Mouse (Mus musculus): Measurements from ENCODE around the gene Rpusd1.

Gene Rpusd1

DNA sequence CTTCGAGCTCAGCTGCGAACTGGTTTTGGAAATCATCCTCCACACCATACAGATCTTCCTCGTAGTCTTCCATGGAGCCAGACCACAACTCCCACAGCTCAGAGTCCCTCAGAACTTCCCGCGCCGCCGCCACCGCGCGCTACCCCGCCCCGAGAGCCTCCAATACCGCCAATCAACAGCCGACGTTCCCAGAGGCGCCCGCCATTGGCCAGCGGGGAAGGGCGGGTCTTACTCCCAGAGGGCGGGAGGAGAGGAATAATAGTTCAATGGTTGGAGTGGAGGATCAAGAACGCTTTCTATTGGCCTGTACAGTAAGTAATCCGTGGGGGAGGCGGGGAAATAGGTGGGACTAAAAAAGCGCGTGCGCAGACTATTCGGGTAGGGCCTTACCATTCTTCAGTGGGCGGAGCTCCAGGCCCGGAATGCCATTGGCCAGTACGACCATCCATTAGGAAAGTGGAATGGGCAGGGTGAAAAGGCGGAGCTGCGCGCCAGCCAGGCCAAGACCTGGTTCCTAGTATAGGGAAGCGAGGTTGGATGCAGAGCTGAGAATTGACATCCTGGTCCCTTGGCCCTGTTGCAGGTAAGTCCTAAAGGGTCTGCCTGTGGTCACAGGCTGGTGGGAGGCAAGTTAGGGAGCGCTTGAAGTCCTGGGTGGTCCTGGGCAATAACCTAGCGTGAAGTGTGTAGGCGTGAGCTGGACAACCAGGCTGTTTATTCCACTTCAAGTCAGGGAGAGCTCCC is at the start of gene Rpusd1, which contains the start of gene Chtf18:
TSS of gene Rpusd1 (plus strand) at position 406 of the 744 bp plus-strand sequence.
TSS of gene Chtf18 (minus strand) at position 155 of the 744 bp plus-strand sequence.
- peak; percentile 98 for DNase-seq (ENCODE audit: low spot score)

DNA sequence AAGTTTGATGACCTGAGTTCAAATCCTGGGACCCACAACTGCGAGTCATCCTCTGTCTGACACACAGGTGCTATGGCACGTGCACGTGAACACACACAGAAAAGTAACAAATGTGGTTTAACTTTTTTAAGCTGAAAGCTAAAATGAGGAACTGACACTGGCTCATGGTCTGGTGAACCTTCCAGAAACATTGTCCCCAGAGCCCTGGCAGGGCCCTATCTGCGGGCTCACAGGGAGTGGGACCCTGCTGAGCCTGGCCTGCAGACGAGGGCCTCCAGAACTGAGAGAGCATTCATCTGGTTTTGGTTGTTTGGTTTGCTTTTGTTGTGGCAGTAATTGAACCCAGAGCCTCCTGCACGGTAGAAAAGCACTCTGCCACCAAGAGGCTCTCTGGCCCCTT is 49.5 kb upstream of the Rpusd1 start:
- no peak for DNase-seq (ENCODE audit: low spot score)

DNA sequence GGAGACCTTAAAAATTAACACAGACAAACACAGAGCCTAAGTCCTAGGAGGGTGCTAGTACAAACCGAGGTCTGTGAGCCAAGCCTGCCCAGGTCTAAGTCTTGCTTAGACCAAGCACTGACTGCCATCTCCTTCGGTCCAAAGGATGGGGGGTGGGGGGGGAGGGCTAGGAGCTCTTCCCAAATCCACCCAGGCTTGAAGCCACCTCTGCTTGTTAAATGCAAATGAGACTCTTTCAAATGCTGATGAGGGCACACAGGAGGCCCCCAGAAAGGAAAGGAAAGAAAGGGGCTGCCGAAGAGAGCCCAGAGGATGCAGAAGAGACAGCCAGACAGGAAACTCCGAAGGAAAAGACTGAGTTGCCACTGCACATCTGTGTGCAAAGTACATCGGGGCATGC is 47.7 kb upstream of the Rpusd1 start:
- DNase-seq (ENCODE audit: low spot score) = no peak

DNA sequence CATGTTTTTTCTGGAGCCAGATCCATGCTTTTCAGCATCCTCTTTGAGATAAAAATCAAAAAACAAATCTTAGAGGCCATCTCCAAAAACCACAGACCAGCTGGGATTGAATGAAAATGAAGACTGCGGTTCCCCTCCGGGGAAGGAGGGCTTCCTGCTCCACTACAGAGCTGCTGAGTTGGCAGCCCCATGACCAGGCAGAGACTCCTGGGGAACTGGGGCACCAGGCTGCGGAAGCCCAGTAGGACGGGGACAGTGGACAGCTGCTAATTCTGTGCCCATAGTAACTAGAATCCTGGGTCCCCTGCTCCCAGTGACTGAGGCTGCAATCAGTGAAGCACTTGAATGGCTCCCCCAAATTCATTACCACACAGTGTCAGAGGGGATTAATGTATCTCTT is 45.8 kb upstream of the Rpusd1 start:
- DNase-seq (ENCODE audit: low spot score) = no peak

DNA sequence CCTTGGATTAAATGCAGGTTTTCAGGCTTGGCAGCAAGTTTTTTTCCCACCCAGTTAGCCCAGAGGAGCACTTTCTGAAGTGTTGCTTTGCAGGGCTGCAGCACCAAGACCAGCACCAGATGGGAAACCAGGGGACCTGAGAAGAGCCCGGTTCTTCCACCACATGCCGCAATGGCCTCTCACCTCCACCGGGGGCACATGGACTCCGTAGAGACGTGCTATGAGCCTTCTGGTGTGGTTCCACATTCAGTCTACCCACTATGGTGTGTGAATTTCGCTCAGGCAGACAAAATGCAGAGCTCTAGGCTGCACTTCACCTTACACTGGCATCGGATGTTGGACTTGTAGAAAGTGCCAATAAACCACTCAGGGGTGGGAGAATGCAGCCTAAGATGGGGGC is 41.1 kb upstream of the Rpusd1 start:
- no peak for DNase-seq (ENCODE audit: low spot score)

DNA sequence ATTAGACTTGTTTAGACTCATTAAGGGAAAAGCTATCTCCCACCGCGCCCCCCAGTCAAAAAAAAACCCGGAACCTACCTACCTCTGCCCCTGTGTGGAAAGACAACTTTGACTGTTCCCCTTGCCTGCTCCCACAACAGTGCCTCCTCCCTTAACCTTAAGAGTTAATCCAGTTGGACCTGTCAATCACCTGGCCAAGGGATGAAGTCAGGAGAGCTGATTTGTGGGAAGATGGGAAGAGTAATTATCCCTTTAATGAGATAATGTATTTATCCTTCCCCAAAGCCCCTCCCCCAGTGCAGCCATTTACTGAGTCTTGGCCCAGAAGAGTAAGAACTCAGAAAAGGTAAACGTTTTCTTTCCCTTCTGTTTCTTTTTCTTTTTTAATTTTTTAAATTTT is 38.5 kb upstream of the Rpusd1 start:
- DNase-seq (ENCODE audit: low spot score) = no peak

DNA sequence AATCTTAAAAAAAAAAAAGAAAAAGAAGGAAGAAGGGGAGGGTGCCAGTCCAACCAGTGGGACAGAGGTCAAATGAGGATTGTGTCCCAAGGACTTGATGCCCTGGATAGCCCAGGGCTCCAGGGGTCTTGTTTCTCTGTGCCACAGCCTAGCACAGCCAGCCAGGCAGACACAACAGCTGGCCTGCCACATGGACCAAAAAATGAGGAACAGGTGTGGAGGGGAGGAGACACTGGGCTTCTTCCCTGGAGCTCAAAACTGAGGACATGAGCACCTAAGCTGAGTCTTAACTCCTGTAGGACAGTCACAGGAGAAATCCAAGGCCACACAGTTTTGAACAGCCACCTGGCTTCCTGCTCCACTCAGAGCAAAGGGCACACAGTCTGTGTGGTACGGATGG is 31.2 kb upstream of the Rpusd1 start:
- DNase-seq (ENCODE audit: low spot score) = no peak

DNA sequence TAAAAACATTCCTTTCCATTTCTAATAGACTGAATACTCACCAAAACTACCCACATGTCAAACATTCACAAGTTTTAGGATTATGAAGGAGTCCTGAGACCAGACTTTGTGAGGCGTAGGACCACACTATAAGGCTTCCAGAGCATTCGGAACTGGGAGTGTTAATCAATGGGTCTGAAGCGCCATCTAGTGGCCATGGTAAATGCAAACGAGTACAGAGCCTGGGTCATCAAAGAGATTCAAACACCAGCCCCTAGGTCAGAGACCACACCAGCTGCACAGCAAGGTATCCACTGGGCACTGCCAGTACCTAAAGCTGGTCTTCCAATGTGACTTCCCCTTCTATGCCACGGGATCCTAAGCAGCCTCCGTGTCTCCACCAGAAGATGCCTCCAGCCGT is 29.0 kb upstream of the Rpusd1 start:
- DNase-seq (ENCODE audit: low spot score) = peak; percentile 36

DNA sequence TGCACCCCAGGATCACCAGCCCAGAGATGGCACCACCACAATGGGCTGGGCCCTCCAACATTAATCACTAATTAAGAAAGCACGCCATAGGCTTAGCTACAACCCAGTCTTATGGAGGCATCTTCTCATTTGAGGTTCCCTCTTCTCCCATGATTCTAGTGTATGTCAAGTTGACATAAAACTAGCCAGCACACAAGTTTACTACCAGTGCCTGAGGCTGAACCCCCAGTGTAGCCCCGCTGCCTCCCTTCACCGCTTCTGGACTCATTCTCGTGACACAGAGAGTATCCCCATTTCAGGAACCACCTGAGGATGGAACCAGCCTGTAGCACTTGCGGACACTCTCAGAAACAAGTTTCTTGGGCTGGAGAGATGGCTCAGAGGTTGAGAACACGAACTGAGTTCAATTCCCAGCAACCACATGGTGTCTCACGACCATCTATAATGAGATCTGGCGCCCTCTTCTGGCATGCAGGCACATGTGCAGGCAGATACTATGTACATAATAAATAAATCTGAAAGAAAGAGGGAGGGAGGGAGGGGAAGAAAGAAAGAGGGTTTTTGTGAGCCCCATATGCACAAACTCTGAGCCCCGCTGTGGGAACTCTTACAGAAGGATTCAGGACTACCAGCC is 26.5 kb upstream of the Rpusd1 start:
- no peak for DNase-seq (ENCODE audit: low spot score)

DNA sequence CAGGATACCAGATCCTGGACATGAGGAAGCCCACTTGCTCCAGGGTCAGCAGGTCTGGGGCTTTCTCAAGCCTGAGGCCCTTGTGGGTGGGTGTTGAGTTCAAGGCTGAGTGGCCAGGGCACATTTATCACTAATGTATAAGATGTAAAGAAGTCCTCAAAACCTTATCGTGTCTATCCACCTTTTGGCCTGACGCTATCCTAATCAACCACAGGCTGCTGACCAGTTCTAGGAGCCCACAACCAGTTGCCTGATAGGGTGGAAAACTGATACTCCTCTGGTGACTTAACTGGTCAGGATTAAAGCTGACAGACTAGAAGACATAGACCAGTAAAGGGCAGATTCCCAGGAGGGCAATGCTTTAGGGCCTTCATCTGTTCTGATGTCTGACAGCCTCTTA is 17.5 kb upstream of the Rpusd1 start:
- DNase-seq (ENCODE audit: low spot score) = no peak

DNA sequence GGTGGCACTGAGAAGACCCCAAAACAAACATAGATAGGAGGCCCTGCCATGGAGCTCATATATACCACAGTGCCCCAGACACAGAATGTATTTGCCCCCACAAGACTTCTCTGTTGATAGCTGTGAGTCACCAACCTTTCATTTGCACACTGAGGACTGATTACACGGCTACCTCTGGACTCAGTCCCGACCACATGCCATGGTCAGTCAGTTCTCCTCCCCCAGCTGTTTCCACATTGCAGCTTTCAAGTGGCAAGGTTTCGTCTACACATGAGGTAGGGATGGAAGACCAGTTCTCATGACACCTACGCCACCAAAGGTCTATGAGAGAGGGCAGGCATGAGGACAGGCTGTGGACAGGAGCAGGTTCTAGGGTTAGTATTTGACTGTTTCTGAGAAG is 16.3 kb upstream of the Rpusd1 start:
- no peak for DNase-seq (ENCODE audit: low spot score)

DNA sequence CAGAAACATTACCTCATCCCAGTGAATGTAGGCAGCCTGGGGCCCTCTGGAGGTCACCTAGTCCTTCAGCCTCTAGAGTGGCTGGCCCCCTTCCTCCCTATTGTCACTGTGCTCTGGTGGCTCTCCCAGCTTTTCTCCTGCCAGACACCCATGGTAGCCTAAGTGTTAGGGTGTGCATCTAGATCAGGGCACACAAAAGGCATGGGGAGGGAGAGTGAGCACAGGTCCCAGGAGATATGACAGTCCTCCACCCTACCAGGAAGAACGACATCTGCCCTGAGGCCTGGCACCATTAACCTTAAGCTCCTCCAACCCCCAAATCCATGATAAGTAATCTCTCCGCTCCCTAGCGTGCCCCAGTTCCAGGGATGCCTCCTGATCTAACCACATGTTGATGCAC is 11.8 kb upstream of the Rpusd1 start:
- DNase-seq (ENCODE audit: low spot score) = no peak

DNA sequence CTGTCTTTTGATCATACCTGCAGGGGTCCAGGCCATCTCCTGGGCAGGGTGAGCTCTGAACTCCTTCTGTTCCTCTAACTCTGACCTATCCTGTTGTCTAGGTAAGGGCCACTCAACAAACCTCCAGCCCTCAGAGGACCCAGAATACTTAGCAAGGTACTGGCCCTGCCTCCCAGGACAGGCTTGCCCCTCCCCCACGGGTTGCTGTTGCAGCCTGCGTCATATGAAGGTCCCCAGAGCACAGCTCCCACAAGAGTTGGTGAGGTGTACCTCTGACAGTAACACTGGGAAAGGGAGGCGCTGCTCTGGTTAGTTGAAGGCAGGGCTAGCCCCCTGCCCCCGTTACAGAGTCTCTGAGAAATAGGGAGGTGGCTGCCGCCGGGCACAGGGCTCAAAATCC is 11.3 kb upstream of the Rpusd1 start:
- DNase-seq (ENCODE audit: low spot score) = no peak

DNA sequence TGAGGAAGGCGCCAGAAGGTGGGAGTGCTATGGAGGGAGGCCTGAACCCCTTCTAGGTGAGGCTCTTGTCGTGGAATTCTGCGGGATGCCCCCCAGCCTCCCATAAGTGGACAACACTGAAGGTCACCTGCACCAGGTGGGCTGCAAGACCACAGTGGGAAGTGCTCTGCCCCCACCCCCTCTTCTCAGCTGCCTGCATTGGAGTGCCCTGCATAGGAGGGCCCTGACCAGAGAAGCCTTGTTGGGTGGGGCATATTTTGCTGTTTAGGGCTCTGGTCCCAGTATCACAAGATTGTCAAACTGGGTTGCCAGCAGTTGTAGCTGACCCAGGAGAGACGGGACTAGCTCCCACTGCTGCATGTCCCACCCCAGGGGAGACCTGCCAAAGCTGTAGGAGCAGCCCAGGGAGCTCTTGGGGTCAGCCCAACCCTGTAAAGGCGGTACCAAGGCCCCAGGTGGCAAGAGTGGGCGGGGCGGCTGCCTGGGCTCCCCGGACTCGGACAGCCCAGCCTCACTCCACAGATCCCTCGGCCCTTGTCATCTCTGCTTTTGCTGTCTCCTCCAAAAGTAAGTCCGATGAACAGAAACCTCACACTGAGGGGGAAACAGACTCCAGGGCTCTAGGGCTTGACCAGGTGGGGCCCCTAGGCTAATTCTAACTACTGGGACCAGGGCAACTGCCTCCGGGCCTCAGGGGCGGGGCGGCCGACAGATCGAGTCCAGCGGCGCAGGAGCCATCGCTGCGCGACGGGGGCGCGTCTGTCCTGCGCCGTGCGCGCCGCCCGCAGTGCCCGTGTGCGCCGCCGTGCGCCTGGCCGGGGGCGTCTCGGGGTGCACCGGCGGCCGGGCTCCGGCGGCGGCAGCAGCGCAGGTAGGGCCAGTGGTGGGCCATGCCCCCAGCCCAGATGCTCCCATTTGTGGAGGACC is 10.5 kb upstream of the Rpusd1 start, which contains the start of gene Gng13:
TSS of gene Gng13 (plus strand) at position 461 of the 927 bp plus-strand sequence.
- no peak for DNase-seq (ENCODE audit: low spot score)

DNA sequence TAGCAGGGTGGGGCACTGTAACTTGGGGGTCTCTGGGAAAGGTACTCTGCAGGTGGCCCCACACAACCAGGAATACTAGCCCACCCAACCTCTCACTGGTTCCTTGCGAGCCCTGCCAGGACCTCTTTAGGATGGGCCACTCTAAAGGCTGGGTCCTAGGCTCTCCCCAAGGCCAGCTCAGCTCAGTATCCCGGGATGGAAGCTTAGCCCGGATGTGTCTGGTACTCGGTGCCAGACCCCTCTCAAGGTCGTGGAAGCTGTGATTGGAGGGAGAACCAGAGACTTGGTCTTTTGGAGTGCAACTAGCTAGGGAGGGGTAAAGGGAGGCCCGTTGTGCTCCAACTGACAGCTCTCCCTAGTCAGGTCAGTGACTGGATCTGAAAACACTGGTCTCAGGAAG is 9.8 kb upstream of the Rpusd1 start:
- no peak for DNase-seq (ENCODE audit: low spot score)

DNA sequence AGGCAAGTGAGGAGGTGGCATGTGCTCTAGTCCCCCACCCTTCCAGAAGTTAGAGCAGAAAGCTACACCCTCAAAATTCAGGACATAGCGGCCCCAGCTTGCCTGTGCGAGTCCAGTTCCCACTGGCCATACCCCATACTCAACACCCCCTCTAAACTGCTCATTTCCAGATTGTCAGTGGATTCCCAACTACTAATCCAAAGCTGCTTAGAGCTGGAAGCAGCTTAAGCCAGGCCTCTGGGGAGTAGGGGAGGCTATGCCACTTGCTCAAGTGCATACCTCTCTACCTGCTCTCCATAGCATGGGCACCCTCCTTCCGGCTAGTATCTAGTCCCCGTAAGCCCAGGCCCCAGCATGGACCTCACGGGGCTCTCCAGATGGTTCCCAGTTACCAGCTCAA is 6.0 kb upstream of the Rpusd1 start:
- no peak for DNase-seq (ENCODE audit: low spot score)

DNA sequence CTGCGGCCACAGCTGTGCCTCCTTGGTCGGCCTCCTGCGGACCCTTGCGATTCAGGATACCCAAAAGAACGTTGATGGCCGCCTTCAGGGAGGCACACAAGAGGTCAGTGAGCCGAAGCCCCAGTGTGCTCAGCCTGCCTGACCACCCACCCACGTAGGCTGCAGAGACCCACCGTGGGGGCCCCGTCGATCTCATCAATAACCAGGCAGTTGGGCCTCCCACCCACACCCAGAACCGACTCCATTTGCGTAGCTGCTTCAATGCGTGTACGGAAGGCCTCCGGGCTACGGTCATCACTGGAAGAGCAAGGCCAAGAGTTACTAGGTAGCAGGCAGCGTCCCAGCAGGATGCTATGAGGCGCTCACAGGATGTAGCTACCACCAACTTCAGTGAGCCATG is 4.0 kb upstream of the Rpusd1 start:
- DNase-seq (ENCODE audit: low spot score) = no peak

DNA sequence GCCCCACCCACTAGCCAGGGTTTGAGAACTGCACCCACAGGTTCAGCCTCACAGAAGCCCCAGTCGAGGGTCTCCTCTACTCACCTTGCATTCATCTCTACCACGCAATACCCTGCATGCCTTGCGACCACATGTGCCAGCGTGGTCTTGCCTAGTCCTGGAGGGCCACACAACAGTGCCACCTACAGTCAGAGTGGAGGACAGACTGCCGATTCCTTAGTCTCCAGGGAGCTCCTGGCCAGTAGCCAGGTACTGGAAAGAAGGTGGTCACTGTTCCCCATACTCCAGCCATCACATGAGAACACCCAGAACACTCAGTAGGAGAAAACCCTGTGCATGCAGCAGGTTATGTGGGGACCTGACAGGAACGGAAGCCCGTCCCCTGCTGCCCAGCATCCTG is 3.6 kb upstream of the Rpusd1 start:
- DNase-seq (ENCODE audit: low spot score) = no peak

DNA sequence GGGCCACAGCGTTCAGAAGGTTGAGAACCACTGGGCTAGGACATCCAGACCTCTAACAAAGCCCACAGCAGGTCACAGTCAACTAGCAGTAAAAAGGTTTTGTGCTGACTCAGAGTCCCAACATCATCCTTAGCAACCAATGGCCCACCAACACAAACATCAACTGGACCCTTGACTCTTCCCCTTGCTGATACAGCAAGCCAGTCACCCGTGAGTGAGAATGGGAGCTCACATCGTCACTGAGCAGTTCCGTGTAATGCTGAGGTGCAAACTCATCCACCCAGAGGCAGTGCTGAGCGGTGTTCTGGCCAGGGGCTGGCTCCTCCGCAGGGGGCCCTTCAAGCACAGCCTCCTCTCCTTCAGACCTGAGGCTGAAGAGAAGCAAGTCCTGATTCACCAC is 2.2 kb upstream of the Rpusd1 start:
- DNase-seq (ENCODE audit: low spot score) = no peak

DNA sequence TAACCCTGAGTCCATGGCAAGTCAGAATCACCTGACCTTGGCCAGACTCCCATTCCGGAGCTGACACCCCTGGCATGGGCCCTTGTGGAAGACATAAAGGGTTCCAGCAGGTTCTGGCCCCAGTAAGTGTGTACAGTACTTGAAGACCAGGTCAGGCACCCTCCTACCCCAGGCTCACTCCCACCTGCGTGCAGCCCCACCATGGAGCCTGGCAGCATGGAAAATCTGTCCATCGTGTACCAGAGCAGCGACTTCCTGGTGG is 470 bp downstream of the Rpusd1 start:
- DNase-seq (ENCODE audit: low spot score) = no peak

DNA sequence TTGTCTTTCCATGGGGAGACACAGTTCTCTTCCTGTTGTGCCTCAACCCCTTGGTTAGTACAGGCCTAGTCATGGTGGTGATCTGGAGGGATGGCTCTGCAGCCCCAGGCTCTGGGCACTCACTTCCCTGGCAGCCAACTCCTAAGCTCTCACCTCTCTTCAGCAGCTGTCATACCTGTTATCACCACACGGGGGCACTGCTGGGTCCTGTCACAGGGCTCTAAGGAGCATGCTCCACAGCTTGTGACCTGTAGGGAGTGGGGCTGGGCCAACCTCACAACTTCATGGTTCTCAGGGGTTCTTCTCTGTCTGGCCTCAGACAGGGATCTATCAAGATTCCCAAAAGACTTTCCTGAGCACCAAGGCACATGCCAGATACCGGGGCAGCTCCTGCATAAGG is 4.6 kb downstream of the Rpusd1 start:
- no peak for DNase-seq (ENCODE audit: low spot score)

DNA sequence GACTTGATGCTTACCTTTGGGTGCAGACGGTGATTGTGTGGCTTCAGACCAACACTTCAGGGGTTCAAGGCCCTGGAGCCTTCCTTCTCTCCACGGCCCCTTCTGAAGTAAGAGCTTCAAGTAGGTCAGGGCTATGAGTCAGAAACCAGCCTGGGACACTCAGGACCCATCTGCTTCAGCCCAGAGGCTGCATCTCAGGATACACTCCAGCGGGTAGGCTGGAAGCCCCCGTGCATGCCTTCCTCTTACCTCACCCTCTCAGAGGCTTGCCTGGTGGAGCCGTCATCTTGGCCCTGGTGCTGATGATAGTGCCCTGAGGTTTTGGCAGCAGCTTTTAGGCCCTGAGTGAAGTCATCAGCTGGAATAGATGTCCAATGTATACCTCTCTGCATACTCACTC is 7.8 kb downstream of the Rpusd1 start:
- DNase-seq (ENCODE audit: low spot score) = no peak

DNA sequence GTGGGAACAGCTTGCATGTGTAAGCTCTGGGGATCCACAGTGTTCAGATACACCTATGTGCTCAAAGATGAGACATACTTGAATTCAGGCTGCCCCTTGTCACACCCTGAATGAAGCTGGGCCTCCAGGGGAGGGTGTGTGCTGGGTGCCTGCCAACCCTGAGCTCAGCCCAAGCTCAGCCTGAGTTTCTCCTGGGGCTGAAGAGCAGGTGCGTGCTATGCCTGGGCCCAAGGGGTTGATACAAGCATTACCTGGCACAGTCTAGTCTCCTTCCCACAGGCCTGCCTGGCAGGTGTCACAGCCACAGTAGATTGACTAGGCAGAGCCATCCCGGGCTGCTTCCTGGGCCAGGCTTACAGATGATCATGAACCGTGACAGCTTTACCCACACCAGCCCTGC is 8.3 kb downstream of the Rpusd1 start, which contains the start of gene Mslnl:
TSS of gene Mslnl (plus strand) at position 298 of the 400 bp plus-strand sequence.
- DNase-seq (ENCODE audit: low spot score) = no peak
